Mouse (Mus musculus): ENCODE measurements around the gene Eif5a. TPM values are rescaled to one million over a fixed set of nuclear protein-coding genes. Genes with fewer than 3 reads are reported as not detected.
"Not testable (repeated sequence)": the region's sequence is repeated elsewhere in the genome, so short reads cannot be mapped to it uniquely, and the experiment has no call there.

The Eif5a gene
- total and polyA plus RNA-seq, 2 experiments from 2014 or later = 452 to 1,054 TPM

- TF ChIP-seq CTCF (IDR thresholded peaks at IDR 0.05) = no peak
- H3K4me3 ChIP-seq (ENCODE audit: low read depth, low read length) = no peak overlapping the region
- no peaks in the 10 kb centered on the region for H3K36me3 ChIP-seq (ENCODE audit: insufficient read depth, low read length)
- DNase-seq (ENCODE audit: low spot score) = no peak
- H3K27ac ChIP-seq (ENCODE audit: low read depth, low read length) = no peak overlapping the region
- H3K9me3 ChIP-seq (ENCODE audit: low read length) = no peaks in the 10 kb centered on the region
- 78% methylated on average over 1 of the region's 1 CpGs for WGBS
- no peak for ATAC-seq (ENCODE audit: low FRiP score)
- no peak overlapping the region for H3K9ac ChIP-seq (replicated peaks; ENCODE audit: low read length, poor library complexity, severe bottlenecking)
- H3K4me2 ChIP-seq (ENCODE audit: low read depth, low read length, poor library complexity, severe bottlenecking) = no peak overlapping the region
- no peaks in the 10 kb centered on the region for H3K4me1 ChIP-seq (ENCODE audit: insufficient read depth, low read length)
- H3K27me3 ChIP-seq (ENCODE audit: insufficient read depth, low read length) = no peaks in the 10 kb centered on the region
Measured at GRCm38 (mm10) chr11:69956218-69956617, 34.5 kb upstream of the Eif5a start.

- not testable (repeated sequence) for DNase-seq (ENCODE audit: low spot score); H3K4me1 ChIP-seq (ENCODE audit: insufficient read depth, low read length); H3K27me3 ChIP-seq (ENCODE audit: insufficient read depth, low read length); H3K4me2 ChIP-seq (ENCODE audit: low read depth, low read length, poor library complexity, severe bottlenecking); H3K9me3 ChIP-seq (ENCODE audit: low read length); ATAC-seq (ENCODE audit: low FRiP score); H3K9ac ChIP-seq (replicated peaks; ENCODE audit: low read length, poor library complexity, severe bottlenecking); H3K36me3 ChIP-seq (ENCODE audit: insufficient read depth, low read length); H3K4me3 ChIP-seq (ENCODE audit: low read depth, low read length); H3K27ac ChIP-seq (ENCODE audit: low read depth, low read length)
- WGBS = 72% methylated on average over 3 of the region's 4 CpGs
Measured at GRCm38 (mm10) chr11:69955618-69956017, 33.9 kb upstream of the Eif5a start.

GRCm38 (mm10) chr11:69953267-69953915 lies 31.6 kb upstream of the Eif5a start:
- no peak overlapping the region for H3K4me3 ChIP-seq (ENCODE audit: low read depth, low read length)
- no peaks in the 10 kb centered on the region for H3K36me3 ChIP-seq (ENCODE audit: insufficient read depth, low read length)
- no peak for DNase-seq (ENCODE audit: low spot score)
- no peak overlapping the region for H3K27ac ChIP-seq (ENCODE audit: low read depth, low read length)
- no peak for TF ChIP-seq CTCF (IDR thresholded peaks at IDR 0.05)
- no peaks in the 10 kb centered on the region for H3K4me1 ChIP-seq (ENCODE audit: insufficient read depth, low read length)
- 70% methylated on average over 10 of the region's 11 CpGs for WGBS
- 0 out of 2 replicates have a peak, but pooled peaks cover 7% of the 10 kb centered on the region for H3K27me3 ChIP-seq (ENCODE audit: insufficient read depth, low read length)
- ATAC-seq (ENCODE audit: low FRiP score) = no peak
- no peak overlapping the region for H3K4me2 ChIP-seq (ENCODE audit: low read depth, low read length, poor library complexity, severe bottlenecking)
- no peak overlapping the region for H3K9ac ChIP-seq (replicated peaks; ENCODE audit: low read length, poor library complexity, severe bottlenecking)
- no peaks in the 10 kb centered on the region for H3K9me3 ChIP-seq (ENCODE audit: low read length)

- TF ChIP-seq CTCF (IDR thresholded peaks at IDR 0.05) = no peak; the same call in 1 of the 2 replicates
- no peak for ATAC-seq (ENCODE audit: low FRiP score)
- no peak for DNase-seq (ENCODE audit: low spot score)
- H3K27me3 ChIP-seq (ENCODE audit: insufficient read depth, low read length) = peaks cover 13% of the 10 kb centered on the region; the same call in 1 of the 2 replicates
- no peak overlapping the region for H3K4me3 ChIP-seq (ENCODE audit: low read depth, low read length)
- no peaks in the 10 kb centered on the region for H3K9me3 ChIP-seq (ENCODE audit: low read length)
- no peak overlapping the region for H3K4me2 ChIP-seq (ENCODE audit: low read depth, low read length, poor library complexity, severe bottlenecking)
- no peak overlapping the region for H3K9ac ChIP-seq (replicated peaks; ENCODE audit: low read length, poor library complexity, severe bottlenecking)
- no peaks in the 10 kb centered on the region for H3K36me3 ChIP-seq (ENCODE audit: insufficient read depth, low read length)
- H3K4me1 ChIP-seq (ENCODE audit: insufficient read depth, low read length) = no peaks in the 10 kb centered on the region
- H3K27ac ChIP-seq (ENCODE audit: low read depth, low read length) = no peak overlapping the region
- 39% methylated on average over 1 of the region's 1 CpGs for WGBS
Measured at GRCm38 (mm10) chr11:69952274-69952673, 30.5 kb upstream of the Eif5a start.

GRCm38 (mm10) chr11:69950807-69951459 lies 29.2 kb upstream of the Eif5a start:
- DNase-seq (ENCODE audit: low spot score) (no peak), ATAC-seq (ENCODE audit: low FRiP score) (no peak)
- TF ChIP-seq CTCF (IDR thresholded peaks at IDR 0.05) = no peak
- no peak overlapping the region for H3K9ac ChIP-seq (replicated peaks; ENCODE audit: low read length, poor library complexity, severe bottlenecking)
- no peak overlapping the region for H3K4me3 ChIP-seq (ENCODE audit: low read depth, low read length)
- peaks cover 15% of the 10 kb centered on the region; the same call in 1 of the 2 replicates for H3K27me3 ChIP-seq (ENCODE audit: insufficient read depth, low read length)
- no peaks in the 10 kb centered on the region for H3K4me1 ChIP-seq (ENCODE audit: insufficient read depth, low read length)
- no peaks in the 10 kb centered on the region for H3K9me3 ChIP-seq (ENCODE audit: low read length)
- H3K4me2 ChIP-seq (ENCODE audit: low read depth, low read length, poor library complexity, severe bottlenecking) = no peak overlapping the region
- no peaks in the 10 kb centered on the region for H3K36me3 ChIP-seq (ENCODE audit: insufficient read depth, low read length)
- H3K27ac ChIP-seq (ENCODE audit: low read depth, low read length) = no peak overlapping the region
- WGBS = 45% methylated on average over 4 of the region's 4 CpGs

- DNase-seq (ENCODE audit: low spot score) (peak; percentile 83), ATAC-seq (ENCODE audit: low FRiP score) (peak; percentile 62)
- peak; percentile 85 for TF ChIP-seq CTCF (IDR thresholded peaks at IDR 0.05)
- no peak overlapping the region for H3K27ac ChIP-seq (ENCODE audit: low read depth, low read length)
- no peaks in the 10 kb centered on the region for H3K36me3 ChIP-seq (ENCODE audit: insufficient read depth, low read length)
- no peaks in the 10 kb centered on the region for H3K9me3 ChIP-seq (ENCODE audit: low read length)
- H3K4me2 ChIP-seq (ENCODE audit: low read depth, low read length, poor library complexity, severe bottlenecking) = peak overlapping the region; percentile 49
- H3K9ac ChIP-seq (replicated peaks; ENCODE audit: low read length, poor library complexity, severe bottlenecking) = no peak overlapping the region
- H3K4me3 ChIP-seq (ENCODE audit: low read depth, low read length) = peak overlapping the region; percentile 34; the same call in 1 of the 2 replicates
- H3K4me1 ChIP-seq (ENCODE audit: insufficient read depth, low read length) = no peaks in the 10 kb centered on the region
- peaks cover 15% of the 10 kb centered on the region; the same call in 1 of the 2 replicates for H3K27me3 ChIP-seq (ENCODE audit: insufficient read depth, low read length)
- WGBS = under 1% methylated on average over 14 of the region's 14 CpGs
Measured at GRCm38 (mm10) chr11:69948763-69949150, 27.0 kb upstream of the Eif5a start.
